Mouse (Mus musculus) neural tube, embryonic 13.5 days (tissue): ENCODE data around the gene Gdap1l1. TPM values are rescaled to one million over a fixed set of nuclear protein-coding genes. Genes with fewer than 3 reads are reported as not detected.

ENCODE experiments used
- ATAC-seq: fragments of 200-750 bp; cut with Nextera tagmentation; 2 replicates; pipeline ENCODE4 v1.8.0; 2017; ENCODE audit warnings: low read depth, mild to moderate bottlenecking, moderate TSS enrichment, moderate library complexity
- H3K27ac ChIP-seq: fragments of 300-500 bp; sonication (generic); replicated peaks from 2 replicates; pipeline ENCODE4 v1.5.1; 2015; ENCODE audit warnings: moderate library complexity, mild to moderate bottlenecking, inconsistent platforms
- H3K27me3 ChIP-seq: fragments of 300-500 bp; sonication (generic); 2 replicates; pipeline ENCODE4 v1.6.1; 2015; ENCODE audit warnings: mild to moderate bottlenecking, inconsistent platforms
- H3K36me3 ChIP-seq: fragments of 300-500 bp; sonication (generic); 2 replicates; pipeline ENCODE4 v1.6.1; 2015; ENCODE audit warnings: mild to moderate bottlenecking, inconsistent platforms
- H3K4me1 ChIP-seq: fragments of 300-500 bp; sonication (generic); replicated peaks from 2 replicates; pipeline ENCODE4 v1.6.1; 2015; ENCODE audit warnings: inconsistent platforms
- H3K4me2 ChIP-seq: fragments of 300-500 bp; sonication (generic); 2 replicates; pipeline ENCODE4 v1.6.1; 2015; ENCODE audit warnings: inconsistent platforms, mild to moderate bottlenecking, moderate library complexity
- H3K4me3 ChIP-seq: fragments of 300-500 bp; sonication (generic); 2 replicates; pipeline ENCODE4 v1.5.1; 2015; ENCODE audit warnings: mild to moderate bottlenecking, inconsistent platforms
- H3K9ac ChIP-seq: fragments of 300-500 bp; sonication (generic); 2 replicates; pipeline ENCODE4 v1.6.1; 2015; ENCODE audit warnings: moderate library complexity, mild to moderate bottlenecking, inconsistent platforms
- H3K9me3 ChIP-seq: fragments of 300-500 bp; sonication (generic); 2 replicates; pipeline ENCODE4 v1.6.1; 2016; ENCODE audit warnings: inconsistent platforms
- WGBS: fragments of 180-500 bp; shearing (Covaris S2); methylation state at CpG from one replicate; pipeline ENCODE4 v1.1.7; 2015; 5-methylcytosine and 5-hydroxymethylcytosine counted together
- polyA plus RNA-seq: library from polyadenylated mRNA; unstranded; fragments of >200 nt; fragmentation: Nextera tagmentation; extraction: Ambion mirVana; gene quantifications from 2 replicates; pipeline ENCODE4 v1.2.1, GENCODE M21; 2015

The Gdap1l1 gene
- polyA plus RNA-seq, 1 experiment from 2014 or later: 117 TPM

- WGBS: 67% methylated on average over 5 of the region's 5 CpGs
- no peaks in the 10 kb centered on the region for H3K27me3 ChIP-seq
- no peak overlapping the region for H3K4me3 ChIP-seq
- no peak for ATAC-seq
- H3K27ac ChIP-seq: no peak overlapping the region
- peaks cover 9% of the 10 kb centered on the region for H3K4me1 ChIP-seq
- H3K9me3 ChIP-seq: no peaks in the 10 kb centered on the region
- H3K36me3 ChIP-seq: no peaks in the 10 kb centered on the region
- H3K4me2 ChIP-seq: no peak overlapping the region
- no peak overlapping the region for H3K9ac ChIP-seq
Measured at GRCm38 (mm10) chr2:163493976-163494375, 55.7 kb downstream of the Gdap1l1 start.

- Histone ChIP-seq H3K9me3 (no peaks in the 10 kb centered on the region), H3K27ac (no peak overlapping the region), H3K4me1 (peaks cover 9% of the 10 kb centered on the region), H3K36me3 (no peaks in the 10 kb centered on the region), H3K27me3 (no peaks in the 10 kb centered on the region), H3K4me2 (no peak overlapping the region), H3K9ac (no peak overlapping the region), H3K4me3 (no peak overlapping the region)
- 58% methylated on average over 6 of the region's 6 CpGs for WGBS
- no peak for ATAC-seq
Measured at GRCm38 (mm10) chr2:163494456-163494855, 56.2 kb downstream of the Gdap1l1 start.

GRCm38 (mm10) chr2:163502219-163502618, 63.9 kb downstream of the Gdap1l1 start:
- 64% methylated on average over 2 of the region's 2 CpGs for WGBS
- Histone ChIP-seq H3K36me3 (no peaks in the 10 kb centered on the region), H3K4me1 (no peaks in the 10 kb centered on the region), H3K9ac (no peak overlapping the region), H3K9me3 (no peaks in the 10 kb centered on the region), H3K4me3 (no peak overlapping the region), H3K4me2 (no peak overlapping the region), H3K27ac (no peak overlapping the region), H3K27me3 (no peaks in the 10 kb centered on the region)
- no peak for ATAC-seq

GRCm38 (mm10) chr2:163503191-163503590, 64.9 kb downstream of the Gdap1l1 start:
- Histone ChIP-seq H3K4me2 (no peak overlapping the region), H3K27ac (no peak overlapping the region), H3K27me3 (no peaks in the 10 kb centered on the region), H3K4me3 (no peak overlapping the region), H3K4me1 (no peaks in the 10 kb centered on the region), H3K36me3 (no peaks in the 10 kb centered on the region), H3K9me3 (no peaks in the 10 kb centered on the region), H3K9ac (no peak overlapping the region)
- ATAC-seq: no peak
- WGBS: 52% methylated on average over 7 of the region's 7 CpGs

Other genes with a start within 250 kb of the Gdap1l1 start
- 22.0 and 22.7 TPM in 2 replicates for gene Tox2, start 235.4 kb upstream of the Gdap1l1 start, polyA plus RNA-seq
- 0.57 and 0.84 TPM in 2 replicates for gene Jph2, start 40.5 kb upstream of the Gdap1l1 start, polyA plus RNA-seq
- gene Oser1, start 13.8 kb upstream of the Gdap1l1 start, polyA plus RNA-seq: 74.5 and 83.4 TPM in 2 replicates
- 15.0 and 16.5 TPM in 2 replicates for gene Fitm2, start 34.2 kb downstream of the Gdap1l1 start, polyA plus RNA-seq
- gene R3hdml, start 53.8 kb downstream of the Gdap1l1 start, polyA plus RNA-seq: not detected in 2 replicates
- gene Hnf4a, start 68.3 kb downstream of the Gdap1l1 start, polyA plus RNA-seq: not detected in 2 replicates
- gene Ttpal, start 163.8 kb downstream of the Gdap1l1 start, polyA plus RNA-seq: 39.2 and 42.2 TPM in 2 replicates
- 36.8 and 39.1 TPM in 2 replicates for gene Serinc3, start 206.7 kb downstream of the Gdap1l1 start, polyA plus RNA-seq
- 116 and 123 TPM in 2 replicates for gene Pkig, start 219.9 kb downstream of the Gdap1l1 start, polyA plus RNA-seq